Mouse (Mus musculus) gastrocnemius, postnatal 36 days (tissue): Measurements from ENCODE around the gene Tspan18. TPM values are rescaled to one million over a fixed set of nuclear protein-coding genes. Genes with fewer than 3 reads are reported as not detected.
A peak's percentile ranks its signal among the peaks of the same experiment; 100 is the strongest.

ENCODE experiments used
- DNase-seq, 2 experiments: peaks; one replicate each; pipeline ENCODE4 v3.0.0; 2022
- intact Hi-C: fragments of 180-260 bp; cut with DNase I; formaldehyde crosslinking; loops from one replicate; pipeline ENCODE4 v1.15.1; 2025
- total RNA-seq, 2 experiments: library from RNA; stranded (reverse); gene quantifications; 2 replicates each; pipeline ENCODE4 v1.2.3; 2021

The Tspan18 gene
- total RNA-seq, 2 experiments from 2014 or later = 1.3 to 2.5 TPM

- intact Hi-C loops = loop anchor here (2.0 to 10.0 kb wide), 2 partner anchors 106 to 568 kb away; no protein-coding TSS in a partner anchor
- DNase-seq = peak; percentile 82
Measured at GRCm38 (mm10) chr2:93226606-93227595, 107.4 kb downstream of the Tspan18 start.

GRCm38 (mm10) chr2:93223463-93223862 lies 110.8 kb downstream of the Tspan18 start:
- intact Hi-C loops = loop anchor here (10.0 kb wide), 1 partner anchor 571 kb away; no protein-coding TSS in a partner anchor
- no peak for DNase-seq

- DNase-seq = no peak
- intact Hi-C loops = loop anchor here (10.0 kb wide), 1 partner anchor 574 kb away; no protein-coding TSS in a partner anchor
Measured at GRCm38 (mm10) chr2:93220447-93220846, 113.9 kb downstream of the Tspan18 start.

- intact Hi-C loops = loop anchor here (5.0 to 10.0 kb wide), 2 partner anchors 253 to 435 kb away; no protein-coding TSS in a partner anchor
- no peak for DNase-seq
Measured at GRCm38 (mm10) chr2:93219576-93219975, 114.7 kb downstream of the Tspan18 start.

GRCm38 (mm10) chr2:93218353-93218990 lies 115.8 kb downstream of the Tspan18 start:
- DNase-seq = no peak
- intact Hi-C loops = loop anchor here (5.0 to 10.0 kb wide), 2 partner anchors 254 to 436 kb away; no protein-coding TSS in a partner anchor

GRCm38 (mm10) chr2:93217015-93217414 lies 117.3 kb downstream of the Tspan18 start:
- DNase-seq = peak; percentile 83 to 84
- intact Hi-C loops = loop anchor here (2.0 to 10.0 kb wide), 3 partner anchors 202 to 438 kb away; no protein-coding TSS in a partner anchor

- intact Hi-C loops = loop anchor here (2.0 to 10.0 kb wide), 3 partner anchors 203 to 439 kb away; no protein-coding TSS in a partner anchor
- DNase-seq = no peak
Measured at GRCm38 (mm10) chr2:93215790-93216189, 118.5 kb downstream of the Tspan18 start.

GRCm38 (mm10) chr2:93214192-93214591 lies 120.1 kb downstream of the Tspan18 start:
- DNase-seq = no peak
- intact Hi-C loops = loop anchor here (10.0 kb wide), 1 partner anchor 441 kb away; no protein-coding TSS in a partner anchor

GRCm38 (mm10) chr2:93212865-93213264 lies 121.4 kb downstream of the Tspan18 start:
- DNase-seq = no peak
- intact Hi-C loops = loop anchor here (10.0 kb wide), 1 partner anchor 442 kb away; no protein-coding TSS in a partner anchor

GRCm38 (mm10) chr2:93212386-93212785 lies 121.9 kb downstream of the Tspan18 start:
- DNase-seq = no peak
- intact Hi-C loops = loop anchor here (10.0 kb wide), 1 partner anchor 442 kb away; no protein-coding TSS in a partner anchor

- no peak for DNase-seq
- intact Hi-C loops = no loop called here
Measured at GRCm38 (mm10) chr2:93206126-93206525, 128.2 kb downstream of the Tspan18 start.

GRCm38 (mm10) chr2:93204571-93204970 lies 129.7 kb downstream of the Tspan18 start:
- DNase-seq = no peak
- intact Hi-C loops = no loop called here

- peak in 1 of 2 experiments; percentile 37 for DNase-seq
- intact Hi-C loops = no loop called here
Measured at GRCm38 (mm10) chr2:93203682-93204081, 130.6 kb downstream of the Tspan18 start.

- intact Hi-C loops = no loop called here
- no peak for DNase-seq
Measured at GRCm38 (mm10) chr2:93202782-93203181, 131.5 kb downstream of the Tspan18 start.

GRCm38 (mm10) chr2:93201997-93202396 lies 132.3 kb downstream of the Tspan18 start:
- intact Hi-C loops = no loop called here
- no peak for DNase-seq

GRCm38 (mm10) chr2:93200681-93201340 lies 133.5 kb downstream of the Tspan18 start:
- DNase-seq = no peak
- intact Hi-C loops = no loop called here

- peak; percentile 47 to 53 for DNase-seq
- intact Hi-C loops = loop anchor here (2.0 to 5.0 kb wide), 2 partner anchors 129 to 297 kb away; no protein-coding TSS in a partner anchor
Measured at GRCm38 (mm10) chr2:93199531-93199974, 134.8 kb downstream of the Tspan18 start.

GRCm38 (mm10) chr2:93198846-93199245 lies 135.5 kb downstream of the Tspan18 start:
- DNase-seq = peak; percentile 87 to 88
- intact Hi-C loops = loop anchor here (2.0 to 5.0 kb wide), 2 partner anchors 128 to 297 kb away; no protein-coding TSS in a partner anchor

- DNase-seq = no peak
- intact Hi-C loops = no loop called here
Measured at GRCm38 (mm10) chr2:93193806-93194205, 140.5 kb downstream of the Tspan18 start.

GRCm38 (mm10) chr2:93192671-93193080 lies 141.6 kb downstream of the Tspan18 start:
- no peak for DNase-seq
- intact Hi-C loops = no loop called here
